Mouse (Mus musculus) G1E (cell line): Measurements from ENCODE around the gene Themis2.

Source experiments
- CTCF ChIP-seq: IDR thresholded peaks from 2 replicates; pipeline ENCODE4 v1.5.1; 2012; ENCODE audit warnings: low read depth, low read length, inconsistent platforms, mixed read lengths
- GATA1 ChIP-seq: IDR thresholded peaks from 2 replicates; pipeline ENCODE4 v1.6.1; 2012; ENCODE audit warnings: borderline replicate concordance, low read length, inconsistent platforms, mixed read lengths
- GATA2 ChIP-seq: IDR thresholded peaks from 2 replicates; pipeline ENCODE4 v1.6.1; 2012; ENCODE audit warnings: low read depth, low read length, inconsistent platforms, borderline replicate concordance
- TAL1 ChIP-seq: conservative IDR thresholded peaks from 2 replicates; pipeline ENCODE4 v1.6.1; 2012; ENCODE audit warnings: low read depth, low read length, inconsistent platforms, mixed read lengths

- TF ChIP-seq CTCF (no peak), GATA2 (no peak), TAL1 (no peak), GATA1 (no peak)
These were observed 22.3 kb upstream of the Themis2 start for GRCm38 (mm10) chr4:132818442-132818841.
